Mouse (Mus musculus): Measurements from ENCODE around the gene Rabl2. TPM values are rescaled to one million over a fixed set of nuclear protein-coding genes. Genes with fewer than 3 reads are reported as not detected.

The Rabl2 gene
- total RNA-seq (2021): 1 to 10 TPM; 3.7 to 4.3 TPM
- long read RNA-seq, experiment 1, partial matches to known transcripts: 1 of 4 reads
- long read RNA-seq, experiment 1, other reads (novel, unspliced or antisense): 0 of 4 reads
- long read RNA-seq, experiment 2, partial matches to known transcripts: 1 of 6 reads
- long read RNA-seq, experiment 2, other reads (novel, unspliced or antisense): 3 of 6 reads

- intact Hi-C loops (cut with DNase I; ENCODE audit: low total_unique reads): no loop called here
- peak; percentile 90 for DNase-seq
These were observed at the start of gene Rabl2 for GRCm38 (mm10) chr15:89591723-89592455. Rabl2 (minus strand) TSS chr15:89591923.

GRCm38 (mm10) chr15:89623626-89623959 is 31.9 kb upstream of the Rabl2 start:
- intact Hi-C loops (cut with DNase I; ENCODE audit: low total_unique reads): no loop called here
- DNase-seq: peak; percentile 49

- intact Hi-C loops (cut with DNase I; ENCODE audit: low total_unique reads): no loop called here
These were observed 31.4 kb upstream of the Rabl2 start for GRCm38 (mm10) chr15:89622959-89623625.

GRCm38 (mm10) chr15:89622312-89622958 is 30.7 kb upstream of the Rabl2 start:
- DNase-seq: no peak
- intact Hi-C loops (cut with DNase I; ENCODE audit: low total_unique reads): no loop called here

More at GRCm38 (mm10) chr15:89622959-89623625, 31.4 kb upstream of the Rabl2 start:
- DNase-seq: no peak

GRCm38 (mm10) chr15:89607888-89608287 is 16.2 kb upstream of the Rabl2 start:
- intact Hi-C loops (cut with DNase I; ENCODE audit: low total_unique reads): no loop called here
- DNase-seq: no peak

- DNase-seq: no peak
- intact Hi-C loops (cut with DNase I; ENCODE audit: low total_unique reads): no loop called here
These were observed 15.8 kb upstream of the Rabl2 start for GRCm38 (mm10) chr15:89607480-89607879.

- intact Hi-C loops (cut with DNase I; ENCODE audit: low total_unique reads): no loop called here
- DNase-seq: no peak
These were observed 14.3 kb upstream of the Rabl2 start for GRCm38 (mm10) chr15:89605822-89606570.

- intact Hi-C loops (cut with DNase I; ENCODE audit: low total_unique reads): no loop called here
- DNase-seq: no peak
These were observed 825 bp upstream of the Rabl2 start for GRCm38 (mm10) chr15:89592548-89592947.

GRCm38 (mm10) chr15:89591317-89591716 is 406 bp downstream of the Rabl2 start:
- no peak for DNase-seq
- intact Hi-C loops (cut with DNase I; ENCODE audit: low total_unique reads): no loop called here

GRCm38 (mm10) chr15:89589146-89589545 is 2.6 kb downstream of the Rabl2 start:
- intact Hi-C loops (cut with DNase I; ENCODE audit: low total_unique reads): no loop called here
- DNase-seq: no peak

- DNase-seq: no peak
- intact Hi-C loops (cut with DNase I; ENCODE audit: low total_unique reads): no loop called here
These were observed 6.1 kb downstream of the Rabl2 start for GRCm38 (mm10) chr15:89585631-89586030.

- DNase-seq: no peak
- intact Hi-C loops (cut with DNase I; ENCODE audit: low total_unique reads): no loop called here
These were observed 6.6 kb downstream of the Rabl2 start for GRCm38 (mm10) chr15:89585101-89585500.

- DNase-seq: no peak
These were observed 9.2 kb downstream of the Rabl2 start for GRCm38 (mm10) chr15:89582494-89582893.

GRCm38 (mm10) chr15:89572147-89572546 is 19.6 kb downstream of the Rabl2 start:
- no peak for DNase-seq
- intact Hi-C loops (cut with DNase I; ENCODE audit: low total_unique reads): no loop called here

More at GRCm38 (mm10) chr15:89582494-89582893, 9.2 kb downstream of the Rabl2 start:
- intact Hi-C loops (cut with DNase I; ENCODE audit: low total_unique reads): no loop called here

GRCm38 (mm10) chr15:89568114-89568513 is 23.6 kb downstream of the Rabl2 start, which contains the start of gene Acr:
Acr (plus strand) TSS chr15:89568326.
- DNase-seq: no peak
- intact Hi-C loops (cut with DNase I; ENCODE audit: low total_unique reads): no loop called here

- intact Hi-C loops (cut with DNase I; ENCODE audit: low total_unique reads): no loop called here
- DNase-seq: no peak
These were observed 32.5 kb downstream of the Rabl2 start for GRCm38 (mm10) chr15:89559202-89559731.

GRCm38 (mm10) chr15:89557996-89558390 is 33.7 kb downstream of the Rabl2 start:
- intact Hi-C loops (cut with DNase I; ENCODE audit: low total_unique reads): no loop called here

GRCm38 (mm10) chr15:89557179-89557995 is 34.3 kb downstream of the Rabl2 start:
- intact Hi-C loops (cut with DNase I; ENCODE audit: low total_unique reads): no loop called here
- DNase-seq: no peak

More at GRCm38 (mm10) chr15:89557996-89558390, 33.7 kb downstream of the Rabl2 start:
- DNase-seq: no peak

Measured in gastrocnemius, postnatal 14 days (tissue).